In genomic region chr3:146500810-146501201, GRCm38 (mm10) we compare ENCODE assay signal across 8 mouse cellular contexts. TPM values are rescaled to one million over a fixed set of nuclear protein-coding genes. Genes with fewer than 3 reads are reported as not detected.
DNase-seq lines count a peak whose midpoint lies in the region; ATAC-seq and TF ChIP-seq lines count a peak whose summit lies in the region.

No protein-coding gene starts in this region.

- H3K27me3 ChIP-seq in kidney, postnatal 0 days (ENCODE audit: insufficient read depth, low read length), result no peaks in the 10 kb centered on the region
- H3K27me3 ChIP-seq in hindbrain, embryonic 13.5 days, result no peaks in the 10 kb centered on the region
- H3K27me3 ChIP-seq in midbrain, embryonic 14.5 days (ENCODE audit: control insufficient read depth, insufficient read depth, low read length), result no peaks in the 10 kb centered on the region

- WGBS in kidney, postnatal 0 days, result 1% methylated on average over 5 of the region's 5 CpGs
- 10% methylated on average over 5 of the region's 5 CpGs for WGBS in hindbrain, embryonic 13.5 days
- 11% methylated on average over 5 of the region's 5 CpGs for WGBS in midbrain, embryonic 14.5 days

- peaks cover 15% of the 10 kb centered on the region; the same call in 1 of the 2 replicates for H3K4me1 ChIP-seq in kidney, postnatal 0 days (replicated peaks; ENCODE audit: insufficient read depth, low read length)
- peaks cover 10% of the 10 kb centered on the region for H3K4me1 ChIP-seq in brown adipose tissue, adult 24 weeks (ENCODE audit: control insufficient read depth, insufficient read depth, insufficient read length, low read length)
- H3K4me1 ChIP-seq in hindbrain, embryonic 13.5 days (replicated peaks), result peaks cover 29% of the 10 kb centered on the region
- peaks cover 17% of the 10 kb centered on the region for H3K4me1 ChIP-seq in midbrain, embryonic 14.5 days (ENCODE audit: control insufficient read depth, insufficient read depth, low read length)

- DNase-seq in kidney, postnatal 0 days (ENCODE audit: low spot score), result no peak
- no peak for DNase-seq in kidney, postnatal 4 days
- DNase-seq in midbrain, embryonic 14.5 days, result peak; percentile 5
- no peak for DNase-seq in spleen, adult 18-20 months
- no peak for DNase-seq in cerebellum, adult 9-11 months
- no peak for DNase-seq in kidney, adult 11 months

- peak overlapping the region; percentile 92 for H3K4me3 ChIP-seq in kidney, postnatal 0 days (replicated peaks; ENCODE audit: low read depth, low read length)
- peak overlapping the region; percentile 100 for H3K4me3 ChIP-seq in brown adipose tissue, adult 24 weeks (ENCODE audit: insufficient read depth, low read depth, low read length)
- H3K4me3 ChIP-seq in hindbrain, embryonic 13.5 days, result peak overlapping the region; percentile 79
- peak overlapping the region; percentile 72 for H3K4me3 ChIP-seq in midbrain, embryonic 14.5 days (replicated peaks; ENCODE audit: low read depth, low read length)

- no peaks in the 10 kb centered on the region for H3K9me3 ChIP-seq in kidney, postnatal 0 days (replicated peaks; ENCODE audit: low read length)
- no peaks in the 10 kb centered on the region for H3K9me3 ChIP-seq in hindbrain, embryonic 13.5 days
- H3K9me3 ChIP-seq in midbrain, embryonic 14.5 days (ENCODE audit: control insufficient read depth, low read length), result no peaks in the 10 kb centered on the region

- TF ChIP-seq CTCF in kidney, postnatal 0 days (IDR thresholded peaks at IDR 0.05; ENCODE audit: low read depth), result no peak

- peak overlapping the region; percentile 65 for H3K4me2 ChIP-seq in kidney, postnatal 0 days (ENCODE audit: low read length)
- peak overlapping the region; percentile 70 for H3K4me2 ChIP-seq in hindbrain, embryonic 13.5 days
- peak overlapping the region; percentile 70 for H3K4me2 ChIP-seq in midbrain, embryonic 14.5 days (ENCODE audit: low read length)

- ATAC-seq in kidney, postnatal 0 days (replicated peaks; ENCODE audit: low FRiP score, low read depth), result no peak
- no peak for ATAC-seq in hindbrain, embryonic 13.5 days (ENCODE audit: low FRiP score)
- no peak for ATAC-seq in midbrain, embryonic 14.5 days (ENCODE audit: low FRiP score, low TSS enrichment)

- peak overlapping the region; percentile 98 for H3K27ac ChIP-seq in kidney, postnatal 0 days
- peak overlapping the region; percentile 62 for H3K27ac ChIP-seq in brown adipose tissue, adult 24 weeks (replicated peaks; ENCODE audit: low read depth, low read length)
- peak overlapping the region; percentile 86; the same call in 1 of the 2 replicates for H3K27ac ChIP-seq in hindbrain, embryonic 13.5 days
- no peak overlapping the region for H3K27ac ChIP-seq in midbrain, embryonic 14.5 days (replicated peaks; ENCODE audit: low read depth, low read length)

- H3K36me3 ChIP-seq in kidney, postnatal 0 days (ENCODE audit: insufficient read depth, low read length), result peaks cover 14% of the 10 kb centered on the region
- H3K36me3 ChIP-seq in hindbrain, embryonic 13.5 days, result peaks cover 13% of the 10 kb centered on the region
- peaks cover 17% of the 10 kb centered on the region for H3K36me3 ChIP-seq in midbrain, embryonic 14.5 days (ENCODE audit: control insufficient read depth, insufficient read depth, low read length)

- peak overlapping the region; percentile 95 for H3K9ac ChIP-seq in kidney, postnatal 0 days (ENCODE audit: low read depth, low read length)
- peak overlapping the region; percentile 82 for H3K9ac ChIP-seq in hindbrain, embryonic 13.5 days
- peak overlapping the region; percentile 73 for H3K9ac ChIP-seq in midbrain, embryonic 14.5 days (replicated peaks; ENCODE audit: low read length)

RNA-seq across cellular contexts. Expression of gene Gng5, which starts 1.2 kb away (rescaled TPM):
- 1,152 and 1,249 TPM in 2 replicates for polyA plus RNA-seq in kidney, postnatal 0 days (2015; fragmentation: Nextera tagmentation; extraction: Ambion mirVana)
- polyA plus RNA-seq in brown adipose tissue, adult 24 weeks (2012; ENCODE audit: insufficient read depth, insufficient read length, missing spikeins), result 398 and 520 TPM in 2 replicates
- 565 TPM in 2 replicates for polyA plus RNA-seq in hindbrain, embryonic 13.5 days (2015; fragmentation: Nextera tagmentation; extraction: Ambion mirVana)
- polyA plus RNA-seq in midbrain, embryonic 14.5 days (2014; fragmentation: Nextera tagmentation; extraction: Ambion mirVana), result 333 and 390 TPM in 2 replicates

RNA-seq across cellular contexts. Expression of gene Spata1, which starts 1.3 kb away (rescaled TPM):
- 4.5 and 5.0 TPM in 2 replicates for polyA plus RNA-seq in kidney, postnatal 0 days (2015; fragmentation: Nextera tagmentation; extraction: Ambion mirVana)
- polyA plus RNA-seq in brown adipose tissue, adult 24 weeks (2012; ENCODE audit: insufficient read depth, insufficient read length, missing spikeins), result 3.4 and 6.4 TPM in 2 replicates
- 6.4 and 7.5 TPM in 2 replicates for polyA plus RNA-seq in hindbrain, embryonic 13.5 days (2015; fragmentation: Nextera tagmentation; extraction: Ambion mirVana)
- 3.1 and 4.6 TPM in 2 replicates for polyA plus RNA-seq in midbrain, embryonic 14.5 days (2014; fragmentation: Nextera tagmentation; extraction: Ambion mirVana)

RNA-seq across cellular contexts. Expression of gene Rpf1, which starts 20.4 kb away (rescaled TPM):
- polyA plus RNA-seq in kidney, postnatal 0 days (2015; fragmentation: Nextera tagmentation; extraction: Ambion mirVana), result 58.1 and 59.7 TPM in 2 replicates
- 15.7 and 25.5 TPM in 2 replicates for polyA plus RNA-seq in brown adipose tissue, adult 24 weeks (2012; ENCODE audit: insufficient read depth, insufficient read length, missing spikeins)
- 48.9 and 49.6 TPM in 2 replicates for polyA plus RNA-seq in hindbrain, embryonic 13.5 days (2015; fragmentation: Nextera tagmentation; extraction: Ambion mirVana)
- polyA plus RNA-seq in midbrain, embryonic 14.5 days (2014; fragmentation: Nextera tagmentation; extraction: Ambion mirVana), result 46.1 and 49.4 TPM in 2 replicates

RNA-seq across cellular contexts. Expression of gene Ctbs, which starts 51.2 kb away (rescaled TPM):
- 17.8 and 19.0 TPM in 2 replicates for polyA plus RNA-seq in kidney, postnatal 0 days (2015; fragmentation: Nextera tagmentation; extraction: Ambion mirVana)
- polyA plus RNA-seq in brown adipose tissue, adult 24 weeks (2012; ENCODE audit: insufficient read depth, insufficient read length, missing spikeins), result 4.9 and 5.0 TPM in 2 replicates
- polyA plus RNA-seq in hindbrain, embryonic 13.5 days (2015; fragmentation: Nextera tagmentation; extraction: Ambion mirVana), result 4.6 and 5.1 TPM in 2 replicates
- 3.0 and 3.8 TPM in 2 replicates for polyA plus RNA-seq in midbrain, embryonic 14.5 days (2014; fragmentation: Nextera tagmentation; extraction: Ambion mirVana)
